Mouse (Mus musculus): Measurements from ENCODE around the gene Znrd1.

GRCm38 (mm10) chr17:37000863-37001262, 42.5 kb upstream of the Znrd1 start, which contains the start of gene Zfp57:
- no peak for TF ChIP-seq CTCF (conservative IDR thresholded peaks at IDR 0.05; ENCODE audit: low read length)
- TF ChIP-seq NANOG (IDR thresholded peaks at IDR 0.05; ENCODE audit: borderline replicate concordance, low read length): no peak

All from E14TG2a.4 (cell line).